Mouse (Mus musculus): ENCODE measurements around the gene Lbh.

Lbh gene

DNA sequence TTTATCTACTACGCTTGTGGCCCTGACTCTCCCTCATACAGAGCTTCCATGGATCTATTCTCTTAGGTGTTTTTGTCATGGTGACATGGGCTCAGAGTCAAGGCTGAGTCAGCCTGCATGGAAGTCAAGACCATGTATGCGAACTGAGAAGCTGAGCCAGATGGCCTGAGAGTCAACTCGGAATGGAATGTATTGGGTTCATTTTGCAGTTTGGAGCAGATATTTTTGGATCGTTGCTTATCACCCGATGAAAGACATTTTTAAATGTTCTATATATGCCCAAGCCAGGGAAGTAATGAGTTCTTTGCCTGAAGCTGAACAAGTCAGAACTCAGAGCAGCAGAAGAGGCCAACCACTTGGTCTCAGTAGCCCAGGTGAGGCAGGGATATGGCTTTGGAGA lies 54.9 kb downstream of the Lbh start:
- no peak for DNase-seq (ENCODE audit: low read depth)

DNA sequence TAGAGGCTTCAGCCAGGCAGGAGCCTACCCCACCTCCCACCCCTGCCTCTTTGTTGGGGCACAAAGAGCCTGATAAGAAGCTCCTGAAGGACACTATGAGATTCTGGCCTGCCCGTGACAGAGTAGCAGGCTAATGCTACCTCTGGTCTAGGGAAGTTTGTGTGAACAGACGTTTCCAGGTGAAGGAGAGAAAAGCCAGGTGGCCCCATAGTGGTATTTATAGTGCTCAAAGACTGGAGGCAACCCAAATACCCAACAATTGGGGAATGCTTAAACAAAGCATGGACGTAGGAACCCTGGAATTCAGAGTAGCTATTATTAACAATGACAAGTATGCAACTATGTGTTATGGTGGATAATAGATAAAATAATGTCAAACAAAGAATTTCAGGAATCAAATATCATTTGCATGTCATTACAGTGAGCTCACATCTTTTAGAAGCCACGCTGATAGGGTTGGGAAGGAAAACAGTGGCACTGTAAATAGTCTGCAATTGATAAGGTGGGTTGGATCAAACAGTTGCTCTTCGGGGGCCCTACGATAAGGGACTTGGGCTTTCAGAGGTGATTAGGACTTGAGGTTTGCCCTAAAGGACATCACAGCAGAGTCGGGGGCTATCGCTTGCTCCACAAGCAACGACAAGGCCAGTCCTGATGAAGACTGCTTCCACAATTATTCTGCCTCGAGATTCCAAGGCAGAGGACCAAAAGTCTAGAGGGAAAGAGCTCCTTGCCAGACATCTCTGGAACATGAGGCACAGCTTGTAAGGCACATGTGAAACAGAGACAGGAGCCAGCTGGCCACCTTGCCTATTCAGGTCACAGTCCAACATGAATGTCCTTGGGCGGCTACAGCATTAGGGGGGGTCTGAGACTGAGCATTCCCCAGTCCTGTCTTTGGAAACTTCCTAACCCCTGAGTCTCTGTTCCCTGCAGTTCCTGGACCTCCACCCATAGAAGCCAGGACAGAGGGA lies 58.4 kb downstream of the Lbh start:
- no peak for DNase-seq (ENCODE audit: low read depth)

GRCm38 (mm10) chr17:72977616-72978015 lies 59.5 kb downstream of the Lbh start:
- DNase-seq (ENCODE audit: low read depth), result no peak

DNA sequence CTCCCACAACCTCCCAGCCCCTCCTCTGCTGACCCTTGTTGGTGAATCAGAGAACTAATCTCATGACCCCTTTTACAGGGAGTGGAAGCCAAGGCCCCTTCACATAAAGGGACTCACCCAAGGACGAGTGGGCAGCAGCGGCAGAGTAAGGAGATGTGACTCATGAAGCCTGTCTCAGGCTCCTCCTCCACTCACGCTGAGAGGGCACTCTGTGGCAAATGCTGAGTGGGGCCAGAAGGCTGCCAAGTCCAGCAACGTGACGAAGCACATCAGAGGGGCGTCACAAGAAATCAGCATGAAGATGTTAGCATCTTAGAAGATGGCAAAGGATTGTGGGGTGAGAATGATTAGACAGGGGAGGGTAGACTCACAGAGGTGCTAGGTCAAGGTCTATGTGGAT lies 64.1 kb downstream of the Lbh start:
- DNase-seq (ENCODE audit: low read depth), result no peak

DNA sequence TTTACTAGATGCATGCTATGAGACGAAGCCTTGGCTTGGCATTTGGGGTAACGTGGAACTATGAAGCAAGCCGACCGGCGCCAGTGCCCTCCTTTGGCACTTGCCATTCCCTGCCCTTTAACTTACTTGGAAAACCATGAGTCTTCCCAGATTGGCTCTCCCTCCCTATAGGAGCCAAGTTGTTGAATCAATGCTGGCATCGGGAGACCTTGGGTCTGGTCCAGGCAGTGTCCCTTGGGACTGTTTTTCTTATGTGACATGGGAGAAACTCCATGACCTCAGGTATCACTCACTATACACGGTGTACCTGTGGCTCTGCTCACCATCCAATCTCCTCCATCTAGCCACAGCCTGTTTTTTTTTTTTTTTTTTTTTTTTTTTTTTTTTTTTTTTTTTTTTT lies 65.4 kb downstream of the Lbh start:
- no peak for DNase-seq (ENCODE audit: low read depth)

DNA sequence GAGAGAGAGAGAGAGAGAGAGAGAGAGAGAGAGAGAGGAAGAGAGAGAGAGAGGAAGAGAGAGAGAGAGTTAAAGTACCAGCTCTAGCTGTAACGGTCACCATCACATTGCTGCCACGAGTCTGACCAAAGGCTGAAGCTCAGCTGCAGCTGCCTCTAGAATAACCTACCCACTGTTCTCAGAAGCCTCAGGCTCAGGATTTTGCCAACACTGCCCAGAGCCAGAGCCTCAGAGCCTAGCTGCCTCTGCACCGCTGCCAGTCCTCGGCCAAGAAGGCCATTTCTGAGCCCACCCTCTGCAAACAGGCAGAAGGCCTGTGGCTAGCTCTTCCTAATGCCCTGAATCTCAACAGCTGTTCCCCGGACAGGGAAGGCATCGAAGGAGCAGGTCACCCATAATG lies 70.9 kb downstream of the Lbh start:
- no peak for DNase-seq (ENCODE audit: low read depth)

All from c-Kit-positive CD71-negative TER-119-negative erythroid progenitor cells, embryonic 14.5 days (primary cell).